Mouse (Mus musculus) midbrain, embryonic 13.5 days (tissue): ENCODE data around the gene Zfp536. TPM values are rescaled to one million over a fixed set of nuclear protein-coding genes. Genes with fewer than 3 reads are reported as not detected.

Experiments used
- ATAC-seq: fragments of 200-750 bp; cut with Nextera tagmentation; 2 replicates; pipeline ENCODE4 v1.8.0; 2017; ENCODE audit warnings: mild to moderate bottlenecking, moderate TSS enrichment, moderate library complexity
- H3K27ac ChIP-seq: fragments of 300-500 bp; sonication (generic); 2 replicates; pipeline ENCODE4 v1.5.1; 2015; ENCODE audit warnings: inconsistent platforms, mild to moderate bottlenecking, moderate library complexity
- H3K27me3 ChIP-seq: fragments of 300-500 bp; sonication (generic); 2 replicates; pipeline ENCODE4 v1.6.1; 2015; ENCODE audit warnings: mild to moderate bottlenecking, inconsistent platforms
- H3K36me3 ChIP-seq: fragments of 300-500 bp; sonication (generic); 2 replicates; pipeline ENCODE4 v1.6.1; 2015; ENCODE audit warnings: mild to moderate bottlenecking, inconsistent platforms
- H3K4me1 ChIP-seq: fragments of 300-500 bp; sonication (generic); replicated peaks from 2 replicates; pipeline ENCODE4 v1.6.1; 2015; ENCODE audit warnings: inconsistent platforms
- H3K4me2 ChIP-seq: fragments of 300-500 bp; sonication (generic); replicated peaks from 2 replicates; pipeline ENCODE4 v1.6.1; 2015; ENCODE audit warnings: moderate library complexity, mild to moderate bottlenecking, inconsistent platforms
- H3K4me3 ChIP-seq: fragments of 300-500 bp; sonication (generic); replicated peaks from 2 replicates; pipeline ENCODE4 v1.5.1; 2015; ENCODE audit warnings: mild to moderate bottlenecking, inconsistent platforms
- H3K9ac ChIP-seq: fragments of 300-500 bp; sonication (generic); replicated peaks from 2 replicates; pipeline ENCODE4 v1.6.1; 2015; ENCODE audit warnings: mild to moderate bottlenecking, inconsistent platforms
- H3K9me3 ChIP-seq: fragments of 300-500 bp; sonication (generic); 2 replicates; pipeline ENCODE4 v1.6.1; 2016; ENCODE audit warnings: mild to moderate bottlenecking, inconsistent platforms
- WGBS: fragments of 180-500 bp; shearing (Covaris S2); methylation state at CpG from one replicate; pipeline ENCODE4 v1.1.7; 2015; 5-methylcytosine and 5-hydroxymethylcytosine counted together
- polyA plus RNA-seq: library from polyadenylated mRNA; unstranded; fragments of >200 nt; fragmentation: Nextera tagmentation; extraction: Ambion mirVana; gene quantifications from 2 replicates; pipeline ENCODE4 v1.2.1, GENCODE M21; 2015

Gene Zfp536
- polyA plus RNA-seq, 1 experiment from 2014 or later = 43.4 TPM

DNA sequence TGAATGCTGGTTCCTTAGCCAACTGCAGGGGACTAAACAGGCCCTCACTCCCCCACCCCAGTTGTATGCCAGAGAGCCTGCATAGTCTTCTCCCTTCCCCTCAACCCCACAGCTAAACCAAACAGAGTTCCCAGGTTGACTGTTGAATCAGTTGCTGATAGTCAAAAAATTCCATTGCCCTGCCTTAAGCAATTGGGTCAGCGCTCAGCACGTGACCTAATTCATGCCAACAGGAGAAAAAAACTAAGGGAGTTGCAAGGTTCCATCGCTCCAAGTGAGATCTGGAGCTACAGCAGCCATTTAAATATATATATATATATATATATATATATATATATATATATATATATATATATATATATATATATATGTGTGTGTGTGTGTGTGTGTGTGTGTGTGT is 192.2 kb downstream of the Zfp536 start:
- Histone ChIP-seq H3K9me3 (no peaks in the 10 kb centered on the region), H3K4me1 (no peaks in the 10 kb centered on the region), H3K4me2 (no peak overlapping the region), H3K27ac (no peak overlapping the region), H3K36me3 (no peaks in the 10 kb centered on the region), H3K4me3 (no peak overlapping the region), H3K27me3 (no peaks in the 10 kb centered on the region), H3K9ac (no peak overlapping the region)
- WGBS = 90% methylated on average over 3 of the region's 3 CpGs
- ATAC-seq = no peak

DNA sequence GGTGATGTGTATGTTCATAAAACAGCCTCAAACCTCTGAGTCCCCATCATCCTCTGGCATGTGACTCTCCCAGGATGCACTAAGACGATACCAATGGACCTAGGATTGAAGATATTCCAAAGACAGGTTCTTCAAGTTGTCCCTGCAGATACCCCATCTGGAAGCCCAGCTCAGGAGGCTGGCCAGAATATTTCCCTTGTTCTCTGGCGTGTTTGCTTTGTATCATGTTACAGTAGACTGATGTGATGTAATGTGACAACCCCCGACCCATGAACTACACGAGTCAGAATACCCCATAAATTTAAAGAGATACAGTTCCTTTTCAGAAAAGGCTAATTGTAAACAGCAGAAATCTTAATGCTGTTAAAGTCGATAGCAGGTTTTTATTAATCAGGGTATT is 192.9 kb downstream of the Zfp536 start:
- Histone ChIP-seq H3K27ac (no peak overlapping the region), H3K36me3 (no peaks in the 10 kb centered on the region), H3K9me3 (no peaks in the 10 kb centered on the region), H3K27me3 (no peaks in the 10 kb centered on the region), H3K4me3 (no peak overlapping the region), H3K4me2 (no peak overlapping the region), H3K9ac (no peak overlapping the region), H3K4me1 (no peaks in the 10 kb centered on the region)
- ATAC-seq = no peak
- WGBS = 80% methylated on average over 5 of the region's 5 CpGs

DNA sequence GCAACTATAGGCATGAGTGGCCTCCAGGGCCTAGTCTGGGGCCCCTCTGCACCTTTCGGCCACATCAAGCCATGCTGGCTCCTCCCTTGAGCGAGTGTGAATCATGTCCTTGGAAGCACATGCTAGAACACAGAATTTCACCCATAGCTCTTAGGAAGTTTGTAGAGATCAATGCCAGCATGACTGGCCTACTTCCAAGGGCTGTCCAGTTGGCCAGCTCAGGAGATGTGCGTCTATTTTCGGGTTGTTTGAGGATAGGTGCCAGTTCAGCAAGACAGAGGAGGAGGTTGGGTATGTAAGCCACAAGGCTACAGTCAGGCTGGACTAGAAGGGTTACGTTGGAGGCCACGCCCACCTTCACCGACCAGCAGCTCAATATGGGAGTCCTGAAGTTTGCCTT is 201.4 kb downstream of the Zfp536 start:
- Histone ChIP-seq H3K9me3 (no peaks in the 10 kb centered on the region), H3K9ac (no peak overlapping the region), H3K27me3 (no peaks in the 10 kb centered on the region), H3K4me3 (no peak overlapping the region), H3K36me3 (peaks cover 25% of the 10 kb centered on the region), H3K27ac (no peak overlapping the region), H3K4me1 (peaks cover 6% of the 10 kb centered on the region), H3K4me2 (no peak overlapping the region)
- 93% methylated on average over 7 of the region's 7 CpGs for WGBS
- ATAC-seq = no peak

DNA sequence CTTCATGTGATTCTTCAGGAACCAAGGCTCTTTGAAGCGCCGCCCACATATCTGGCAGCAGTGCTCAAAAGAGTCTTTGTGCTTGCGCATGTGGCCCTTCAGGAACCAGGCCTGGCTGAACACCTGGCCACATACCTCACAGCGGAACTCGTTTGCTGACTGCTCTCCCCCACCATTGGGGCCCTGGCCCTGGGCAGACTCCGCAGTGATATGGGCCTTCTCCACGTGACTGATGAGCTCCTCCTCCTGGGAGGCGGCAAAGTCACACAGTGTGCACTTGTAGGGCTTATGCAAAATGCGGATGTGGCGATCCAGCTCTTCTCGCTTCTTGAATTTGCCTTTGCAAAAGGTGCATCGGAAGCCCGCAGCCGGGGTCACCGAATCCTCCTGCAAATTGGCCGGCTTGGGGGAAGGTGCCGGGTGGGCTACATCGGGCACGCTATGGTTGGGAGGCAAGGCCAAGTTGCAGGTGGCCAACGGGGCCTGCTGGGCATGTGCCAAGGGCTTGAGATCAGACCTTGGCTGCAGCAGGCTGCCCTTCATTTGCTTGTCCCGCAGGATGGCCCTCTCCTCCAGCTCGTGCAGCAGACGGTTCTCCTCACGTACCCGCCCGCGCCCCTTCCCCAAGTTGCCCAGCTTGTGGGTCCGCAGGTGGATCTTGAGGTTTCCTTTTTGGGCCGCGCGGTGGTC is 204.5 kb downstream of the Zfp536 start:
- Histone ChIP-seq H3K27ac (no peak overlapping the region), H3K4me2 (no peak overlapping the region), H3K27me3 (no peaks in the 10 kb centered on the region), H3K4me1 (peaks cover 36% of the 10 kb centered on the region), H3K36me3 (peaks cover 25% of the 10 kb centered on the region), H3K9ac (no peak overlapping the region), H3K9me3 (no peaks in the 10 kb centered on the region), H3K4me3 (no peak overlapping the region)
- 81% methylated on average over 31 of the region's 31 CpGs for WGBS
- no peak for ATAC-seq

DNA sequence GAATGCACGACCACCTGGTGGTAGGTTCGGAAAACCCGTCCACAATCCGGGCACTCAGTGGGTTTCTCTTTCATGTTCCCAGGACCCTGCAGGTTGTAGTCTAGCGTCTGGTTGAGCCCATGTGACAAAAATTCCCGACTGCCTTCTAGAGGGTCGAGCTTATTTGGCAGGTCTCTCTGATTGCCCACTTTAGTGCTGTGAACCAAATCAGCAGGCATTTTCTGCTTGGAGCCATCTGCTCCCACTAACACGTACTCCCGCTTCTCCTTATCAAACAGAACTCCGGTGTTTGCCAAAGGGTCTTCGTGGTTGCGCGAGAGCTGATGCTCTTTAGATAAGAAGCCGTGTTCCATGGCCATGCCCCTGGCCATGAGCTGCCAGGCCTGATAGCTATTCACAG is 205.4 kb downstream of the Zfp536 start:
- H3K27me3 ChIP-seq = no peaks in the 10 kb centered on the region
- peaks cover 43% of the 10 kb centered on the region for H3K4me1 ChIP-seq

DNA sequence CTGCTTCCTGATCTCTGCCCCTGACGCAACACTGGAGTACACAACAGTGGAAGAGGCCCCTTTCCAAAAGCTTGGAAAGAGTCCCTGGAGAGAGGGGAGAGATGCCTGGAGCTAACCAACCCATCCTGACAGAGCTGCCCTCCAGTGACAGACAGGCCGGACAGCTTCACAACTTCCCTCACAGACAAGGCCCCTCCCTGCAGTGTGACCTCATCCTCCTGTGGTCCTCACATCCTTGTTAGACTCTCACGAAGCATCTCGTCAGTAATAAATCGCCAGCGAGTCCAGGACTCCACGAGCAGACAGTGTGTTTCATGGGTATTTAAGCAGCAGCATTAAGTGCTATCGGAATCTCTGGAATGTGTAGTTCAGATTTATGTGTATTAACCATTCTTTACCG is 207.4 kb downstream of the Zfp536 start:
- peaks cover 25% of the 10 kb centered on the region for H3K36me3 ChIP-seq
- no peak overlapping the region for H3K4me3 ChIP-seq
- H3K27ac ChIP-seq = peak overlapping the region; percentile 35
- no peaks in the 10 kb centered on the region for H3K27me3 ChIP-seq
- H3K4me1 ChIP-seq = peaks cover 60% of the 10 kb centered on the region
- H3K9ac ChIP-seq = peak overlapping the region; percentile 33; the same call in 1 of the 2 replicates
- no peaks in the 10 kb centered on the region for H3K9me3 ChIP-seq
- ATAC-seq = no peak
- WGBS = 6% methylated on average over 9 of the region's 9 CpGs
- peak overlapping the region; percentile 27 for H3K4me2 ChIP-seq

More for the DNA sequence above, 205.4 kb downstream of the Zfp536 start:
- Histone ChIP-seq H3K9ac (no peak overlapping the region), H3K9me3 (no peaks in the 10 kb centered on the region), H3K27ac (no peak overlapping the region), H3K4me2 (no peak overlapping the region), H3K4me3 (no peak overlapping the region), H3K36me3 (peaks cover 25% of the 10 kb centered on the region)
- 82% methylated on average over 14 of the region's 14 CpGs for WGBS
- no peak for ATAC-seq

DNA sequence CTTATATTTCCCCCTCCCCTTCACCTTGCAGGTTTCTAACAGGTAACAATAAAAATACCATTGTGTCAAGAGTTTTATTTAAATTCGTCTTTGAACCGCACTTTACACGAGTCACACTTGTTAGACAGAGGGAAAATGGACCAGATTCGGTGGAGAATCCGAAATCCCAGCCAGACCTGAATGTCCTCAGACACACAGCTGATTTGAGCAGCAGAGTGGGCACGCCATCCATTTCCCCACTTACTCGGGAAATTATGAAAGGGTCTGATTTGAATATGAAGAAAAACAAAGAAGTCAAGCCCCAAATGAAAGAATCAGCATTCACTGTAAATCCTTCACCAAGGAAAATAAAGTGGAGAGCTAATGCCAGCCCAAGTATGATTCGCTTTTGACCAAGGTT is 208.1 kb downstream of the Zfp536 start:
- H3K27me3 ChIP-seq = no peaks in the 10 kb centered on the region
- H3K4me2 ChIP-seq = no peak overlapping the region
- peak overlapping the region; percentile 35 for H3K27ac ChIP-seq
- H3K4me1 ChIP-seq = peaks cover 67% of the 10 kb centered on the region
- WGBS = 23% methylated on average over 8 of the region's 8 CpGs
- H3K4me3 ChIP-seq = no peak overlapping the region
- no peak for ATAC-seq
- H3K9me3 ChIP-seq = no peaks in the 10 kb centered on the region
- no peak overlapping the region for H3K9ac ChIP-seq
- peaks cover 25% of the 10 kb centered on the region for H3K36me3 ChIP-seq

DNA sequence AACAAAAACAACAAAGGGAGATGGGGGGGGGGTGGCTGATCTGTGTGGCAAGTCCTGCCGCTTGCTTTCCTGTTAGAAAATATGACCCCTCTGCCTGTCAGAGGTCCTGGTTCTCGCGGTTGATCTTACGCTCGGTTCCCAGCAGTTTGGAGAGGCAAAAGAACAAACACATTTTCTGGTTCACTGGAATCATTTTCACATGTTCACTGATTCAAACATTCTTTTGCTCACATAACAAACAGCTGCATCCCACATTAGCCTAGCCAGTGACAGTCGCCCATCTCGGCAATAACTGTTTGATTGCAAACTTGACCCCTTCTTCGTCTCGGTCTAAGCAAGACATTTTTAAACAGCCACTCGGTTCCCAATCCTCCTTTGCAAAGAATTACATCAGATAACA is 208.8 kb downstream of the Zfp536 start:
- Histone ChIP-seq H3K36me3 (peaks cover 23% of the 10 kb centered on the region), H3K4me2 (peak overlapping the region; percentile 22), H3K27ac (peak overlapping the region; percentile 68), H3K9ac (0 out of 2 replicates have a peak overlapping the region, but pooled peaks have one; percentile 6), H3K27me3 (no peaks in the 10 kb centered on the region), H3K9me3 (no peaks in the 10 kb centered on the region), H3K4me3 (no peak overlapping the region), H3K4me1 (peaks cover 70% of the 10 kb centered on the region)
- no peak for ATAC-seq
- WGBS = 5% methylated on average over 10 of the region's 10 CpGs

DNA sequence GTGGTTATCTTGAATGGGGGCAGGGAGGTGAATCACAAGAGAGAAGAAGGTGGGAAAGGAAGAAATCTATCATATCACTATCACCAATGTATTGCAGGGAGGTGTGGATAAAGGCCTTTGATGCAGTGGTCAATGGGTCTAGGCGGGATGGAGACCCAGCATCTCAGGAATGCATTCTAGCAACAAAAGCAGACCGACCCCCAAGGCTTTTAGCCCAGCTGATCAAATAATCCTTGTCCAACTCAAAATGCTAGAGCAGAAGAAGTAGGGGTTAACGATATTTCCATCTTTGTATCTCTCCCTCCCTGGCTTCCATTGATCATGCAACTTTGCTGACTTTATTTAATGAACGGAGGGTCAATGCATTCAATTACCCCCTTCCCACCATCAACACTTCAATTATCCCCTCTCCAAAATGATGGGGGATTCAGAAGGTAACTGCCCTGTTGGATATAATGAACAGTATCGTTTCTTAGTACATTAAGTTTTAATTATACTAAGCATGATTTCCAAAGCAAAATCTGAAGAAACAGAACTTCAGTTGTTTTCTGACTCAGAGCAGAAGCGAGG is 209.5 kb downstream of the Zfp536 start:
- Histone ChIP-seq H3K9ac (no peak overlapping the region), H3K9me3 (no peaks in the 10 kb centered on the region), H3K4me3 (no peak overlapping the region), H3K4me2 (peak overlapping the region; percentile 22), H3K27ac (peak overlapping the region; percentile 68), H3K27me3 (no peaks in the 10 kb centered on the region), H3K36me3 (peaks cover 16% of the 10 kb centered on the region), H3K4me1 (peaks cover 70% of the 10 kb centered on the region)
- WGBS = 3% methylated on average over 6 of the region's 6 CpGs
- ATAC-seq = no peak

DNA sequence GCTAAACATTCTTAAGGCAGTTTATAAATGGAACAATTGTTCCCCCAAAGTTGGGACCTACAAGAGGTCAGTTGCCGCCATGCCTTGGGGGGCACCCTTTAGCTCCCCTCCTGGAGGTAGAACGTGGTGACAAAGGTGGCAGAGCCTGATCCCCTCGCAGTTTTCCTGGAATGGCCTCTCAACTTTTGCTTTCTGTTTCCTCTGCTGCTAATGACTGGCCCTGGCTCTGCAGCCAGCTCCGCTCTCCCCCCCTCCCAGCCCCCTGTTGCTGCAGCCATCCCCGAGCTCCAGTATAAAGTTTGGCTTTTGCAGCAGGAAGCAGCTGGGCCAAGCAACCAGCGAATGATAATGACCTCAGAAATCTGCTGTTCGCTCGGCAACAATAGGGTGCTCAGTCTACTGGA is 210.3 kb downstream of the Zfp536 start:
- Histone ChIP-seq H3K9ac (no peak overlapping the region), H3K36me3 (peaks cover 8% of the 10 kb centered on the region; the same call in 1 of the 2 replicates), H3K27ac (peak overlapping the region; percentile 67), H3K4me2 (peak overlapping the region; percentile 40), H3K9me3 (no peaks in the 10 kb centered on the region), H3K27me3 (no peaks in the 10 kb centered on the region; the same call in 1 of the 2 replicates), H3K4me1 (peaks cover 70% of the 10 kb centered on the region), H3K4me3 (no peak overlapping the region)
- peak; percentile 79 for ATAC-seq
- 2% methylated on average over 8 of the region's 8 CpGs for WGBS

DNA sequence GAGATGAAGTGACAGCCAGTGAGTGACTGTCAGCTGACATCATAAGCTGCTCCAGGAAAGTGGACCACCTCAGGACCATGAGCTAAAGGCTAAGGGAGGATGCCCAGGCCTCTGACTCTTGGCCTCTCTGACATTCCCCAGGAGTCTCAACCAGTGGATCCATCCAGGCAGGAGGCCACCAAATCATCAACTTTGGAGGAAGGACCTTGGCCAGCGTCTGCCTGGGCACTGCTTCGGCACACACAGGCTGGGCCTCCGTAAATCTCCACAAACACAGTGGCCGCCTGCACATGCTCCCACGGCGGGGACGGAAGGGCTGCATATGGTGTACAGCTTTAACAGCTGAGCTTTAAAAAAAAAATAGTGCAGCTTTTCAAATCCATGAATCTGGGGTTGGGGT is 210.9 kb downstream of the Zfp536 start:
- H3K9me3 ChIP-seq = no peaks in the 10 kb centered on the region
- H3K27ac ChIP-seq = peak overlapping the region; percentile 67
- H3K27me3 ChIP-seq = peaks cover 3% of the 10 kb centered on the region; the same call in 1 of the 2 replicates
- H3K4me3 ChIP-seq = no peak overlapping the region
- ATAC-seq = 0 out of 2 replicates have a peak, but pooled peaks have one; percentile 21
- peak overlapping the region; percentile 40 for H3K4me2 ChIP-seq
- H3K36me3 ChIP-seq = peaks cover 2% of the 10 kb centered on the region; the same call in 1 of the 2 replicates
- peaks cover 68% of the 10 kb centered on the region for H3K4me1 ChIP-seq
- 24% methylated on average over 7 of the region's 7 CpGs for WGBS
- peak overlapping the region; percentile 44; the same call in 1 of the 2 replicates for H3K9ac ChIP-seq

DNA sequence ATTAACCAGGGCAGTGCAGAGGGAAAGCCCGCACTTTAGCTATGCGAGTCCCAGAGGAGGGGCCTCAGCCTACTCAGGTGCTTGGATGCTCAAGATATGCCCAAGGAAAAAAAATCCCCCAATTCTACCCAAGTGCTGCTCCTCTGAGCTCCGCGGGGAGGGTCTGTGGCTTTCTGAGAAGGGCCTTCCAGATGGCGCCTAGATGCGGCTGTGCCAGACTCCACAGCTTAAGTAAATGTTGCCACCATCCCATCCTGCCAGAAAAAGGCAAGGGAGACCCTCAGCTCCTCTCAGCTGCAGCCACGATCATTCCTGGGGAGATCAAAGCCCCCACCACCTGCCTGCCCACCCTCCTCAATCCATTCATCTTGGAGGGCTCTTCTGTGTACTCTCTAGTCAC is 212.9 kb downstream of the Zfp536 start:
- H3K4me2 ChIP-seq = no peak overlapping the region
- 77% methylated on average over 7 of the region's 7 CpGs for WGBS
- H3K4me3 ChIP-seq = no peak overlapping the region
- no peak overlapping the region for H3K9ac ChIP-seq
- ATAC-seq = no peak
- H3K4me1 ChIP-seq = peaks cover 53% of the 10 kb centered on the region
- H3K9me3 ChIP-seq = no peaks in the 10 kb centered on the region
- H3K27ac ChIP-seq = no peak overlapping the region
- H3K36me3 ChIP-seq = no peaks in the 10 kb centered on the region
- H3K27me3 ChIP-seq = peaks cover 3% of the 10 kb centered on the region; the same call in 1 of the 2 replicates
